ENCODE assay signal across 21 mouse cellular contexts in the genomic region with DNA sequence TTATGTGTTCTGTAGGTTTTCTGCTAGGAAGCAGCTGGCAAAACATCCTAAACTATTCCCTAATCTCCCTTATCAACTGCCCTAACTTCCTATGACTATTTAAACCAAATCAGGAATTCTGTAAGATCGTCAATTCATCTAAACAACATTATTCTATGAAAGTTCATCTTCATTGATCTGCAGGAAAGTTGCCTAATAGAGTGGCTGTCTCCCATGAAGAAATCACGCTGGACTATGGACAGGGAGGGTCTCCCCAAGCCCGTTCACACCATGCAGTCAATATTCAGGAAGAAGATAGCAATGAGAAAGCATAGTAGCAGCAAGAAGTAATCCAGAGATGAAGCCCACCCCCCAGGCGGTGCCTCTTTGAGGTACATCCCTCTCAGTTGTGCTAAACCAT. TPM values are rescaled to one million over a fixed set of nuclear protein-coding genes. Genes with fewer than 3 reads are reported as not detected.
"Had no signal": no experiment of that assay in that cellular context is flagged by ENCODE, and none has a peak within 500 bp of the region (broad histone marks: within the 10 kb centered on the region; RNA-seq: fewer than 3 reads in every experiment).

No protein-coding gene starts in this region.

- H3K9me3 ChIP-seq: intestine, embryonic 15.5 days; kidney, embryonic 15.5 days; limb, embryonic 15.5 days; midbrain, embryonic 13.5 days; stomach, embryonic 15.5 days had no signal

- H3K27ac ChIP-seq: intestine, embryonic 15.5 days; kidney, embryonic 15.5 days; limb, embryonic 15.5 days; midbrain, embryonic 13.5 days; stomach, embryonic 15.5 days had no signal

- H3K27me3 ChIP-seq: intestine, embryonic 15.5 days; kidney, embryonic 15.5 days; limb, embryonic 15.5 days; midbrain, embryonic 13.5 days; stomach, embryonic 15.5 days had no signal

- H3K4me2 ChIP-seq: intestine, embryonic 15.5 days; kidney, embryonic 15.5 days; limb, embryonic 15.5 days; midbrain, embryonic 13.5 days; stomach, embryonic 15.5 days had no signal

- ATAC-seq: intestine, embryonic 15.5 days; midbrain, embryonic 13.5 days had no signal

- H3K9ac ChIP-seq: intestine, embryonic 15.5 days; kidney, embryonic 15.5 days; limb, embryonic 15.5 days; midbrain, embryonic 13.5 days; stomach, embryonic 15.5 days had no signal

- DNase-seq: kidney, adult 2 months; kidney, postnatal 14 days; lung, postnatal 36 days; right cerebral cortex, adult 18-20 months; thymus, postnatal 4 days had no signal

- H3K4me3 ChIP-seq: intestine, embryonic 15.5 days; kidney, embryonic 15.5 days; limb, embryonic 15.5 days; midbrain, embryonic 13.5 days; stomach, embryonic 15.5 days had no signal

- H3K36me3 ChIP-seq: intestine, embryonic 15.5 days; kidney, embryonic 15.5 days; limb, embryonic 15.5 days; midbrain, embryonic 13.5 days; stomach, embryonic 15.5 days had no signal

RNA-seq across cellular contexts. Expression of a gene that starts 14.8 kb away (rescaled TPM):
- polyA plus RNA-seq: neural tube, embryonic 14.5 days had no signal

RNA-seq across cellular contexts. Expression of a gene that starts 23.5 kb away (rescaled TPM):
- total RNA-seq: layer of hippocampus, postnatal 25 days; left cerebral cortex, adult 8-10 months; left cerebral cortex, postnatal 25 days; megakaryocyte progenitor cell, adult 5-6 weeks; midbrain, postnatal 0 days had no signal
- polyA plus RNA-seq: intestine, embryonic 15.5 days; kidney, embryonic 15.5 days; large intestine, adult 2 months; limb, embryonic 11.5 days; limb, embryonic 15.5 days; lung, embryonic 16.5 days; midbrain, embryonic 13.5 days; midbrain, postnatal 0 days; neural tube, embryonic 14.5 days; stomach, embryonic 15.5 days; testis, adult 2 months had no signal

RNA-seq across cellular contexts. Expression of a gene that starts 27.2 kb away (rescaled TPM):
- total RNA-seq: midbrain, postnatal 0 days had no signal
- polyA plus RNA-seq: kidney, embryonic 15.5 days; limb, embryonic 11.5 days; midbrain, embryonic 13.5 days; neural tube, embryonic 14.5 days had no signal

RNA-seq across cellular contexts. Expression of a gene that starts 50.9 kb away (rescaled TPM):
- total RNA-seq: layer of hippocampus, postnatal 25 days; left cerebral cortex, adult 8-10 months; left cerebral cortex, postnatal 25 days; megakaryocyte progenitor cell, adult 5-6 weeks; midbrain, postnatal 0 days had no signal
- polyA plus RNA-seq: intestine, embryonic 15.5 days; kidney, adult 2 months; kidney, embryonic 15.5 days; large intestine, adult 2 months; limb, embryonic 11.5 days; limb, embryonic 15.5 days; lung, embryonic 16.5 days; midbrain, embryonic 13.5 days; midbrain, postnatal 0 days; neural tube, embryonic 14.5 days; stomach, embryonic 15.5 days; testis, adult 2 months; thymus, postnatal 0 days had no signal
